Mouse (Mus musculus): ENCODE data around the gene Fam98b. TPM values are rescaled to one million over a fixed set of nuclear protein-coding genes. Genes with fewer than 3 reads are reported as not detected.
A peak's percentile ranks its signal among the peaks of the same experiment; 100 is the strongest.

Fam98b gene
- polyA plus RNA-seq, 1 experiment from 2014 or later, result 7.2 TPM

GRCm38 (mm10) chr2:117219536-117219935 is 30.0 kb upstream of the Fam98b start:
- H3K27ac ChIP-seq (ENCODE audit: low read depth, low read length), result no peak overlapping the region
- DNase-seq (ENCODE audit: low spot score) (no peak), ATAC-seq (ENCODE audit: insufficient read depth, low FRiP score, low TSS enrichment) (no peak)

GRCm38 (mm10) chr2:117222651-117223050 is 26.9 kb upstream of the Fam98b start:
- no peak for ATAC-seq (ENCODE audit: insufficient read depth, low FRiP score, low TSS enrichment)
- Histone ChIP-seq H3K27ac (ENCODE audit: low read depth, low read length) (no peak overlapping the region), H3K36me3 (ENCODE audit: control insufficient read depth, insufficient read depth, low read length) (no peaks in the 10 kb centered on the region), H3K9ac (ENCODE audit: low read length) (no peak overlapping the region), H3K4me1 (ENCODE audit: control insufficient read depth, insufficient read depth, low read length) (0 out of 2 replicates have a peak, but pooled peaks cover 4% of the 10 kb centered on the region), H3K4me3 (ENCODE audit: low read depth, low read length) (no peak overlapping the region), H3K27me3 (ENCODE audit: control insufficient read depth, insufficient read depth, low read length) (no peaks in the 10 kb centered on the region), H3K4me2 (ENCODE audit: low read depth) (no peak overlapping the region), H3K9me3 (ENCODE audit: control insufficient read depth, low read length) (no peaks in the 10 kb centered on the region)
- DNase-seq (ENCODE audit: low spot score), result no peak
- WGBS, result 85% methylated on average over 9 of the region's 9 CpGs

More at GRCm38 (mm10) chr2:117219536-117219935, 30.0 kb upstream of the Fam98b start:
- H3K9me3 ChIP-seq (ENCODE audit: control insufficient read depth, low read length), result no peaks in the 10 kb centered on the region
- H3K4me2 ChIP-seq (ENCODE audit: low read depth), result no peak overlapping the region
- no peak overlapping the region for H3K9ac ChIP-seq (ENCODE audit: low read length)
- no peak overlapping the region for H3K4me3 ChIP-seq (ENCODE audit: low read depth, low read length)
- H3K4me1 ChIP-seq (ENCODE audit: control insufficient read depth, insufficient read depth, low read length), result 0 out of 2 replicates have a peak, but pooled peaks cover 4% of the 10 kb centered on the region
- WGBS, result 98% methylated on average over 4 of the region's 4 CpGs
- no peaks in the 10 kb centered on the region for H3K27me3 ChIP-seq (ENCODE audit: control insufficient read depth, insufficient read depth, low read length)
- H3K36me3 ChIP-seq (ENCODE audit: control insufficient read depth, insufficient read depth, low read length), result no peaks in the 10 kb centered on the region

DNA sequence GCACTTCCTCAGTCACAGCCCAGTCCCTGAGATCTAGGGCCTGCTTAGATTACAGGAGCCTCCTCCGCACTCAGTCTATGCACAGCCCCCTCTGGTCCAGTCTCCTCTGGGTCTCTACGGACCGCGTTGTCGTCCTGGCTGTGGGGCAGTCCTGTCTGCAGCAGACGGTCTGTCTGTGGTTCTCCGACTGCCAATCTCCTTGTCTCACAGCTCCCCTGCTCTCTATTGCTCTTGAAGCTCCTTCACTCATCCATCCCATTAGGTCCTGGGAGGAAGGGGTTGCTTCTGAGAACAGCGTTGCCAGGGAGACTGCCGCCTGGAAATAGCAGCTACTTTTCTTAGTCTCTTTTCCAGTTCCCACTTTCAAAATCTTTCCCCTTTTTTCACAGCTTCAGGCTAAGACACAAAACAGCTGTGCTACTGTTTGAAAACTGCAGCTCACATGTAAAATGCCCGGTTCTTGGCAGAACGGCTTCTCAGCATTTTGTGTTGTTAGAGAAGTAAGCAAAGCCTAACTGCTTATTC is 20.9 kb upstream of the Fam98b start:
- H3K4me3 ChIP-seq (ENCODE audit: low read depth, low read length), result no peak overlapping the region
- no peak overlapping the region for H3K27ac ChIP-seq (ENCODE audit: low read depth, low read length)
- H3K4me1 ChIP-seq (ENCODE audit: control insufficient read depth, insufficient read depth, low read length), result no peaks in the 10 kb centered on the region
- H3K9me3 ChIP-seq (ENCODE audit: control insufficient read depth, low read length), result no peaks in the 10 kb centered on the region
- ATAC-seq (ENCODE audit: insufficient read depth, low FRiP score, low TSS enrichment) (no peak), DNase-seq (ENCODE audit: low spot score) (no peak)
- H3K4me2 ChIP-seq (ENCODE audit: low read depth), result no peak overlapping the region
- no peak overlapping the region for H3K9ac ChIP-seq (ENCODE audit: low read length)
- H3K27me3 ChIP-seq (ENCODE audit: control insufficient read depth, insufficient read depth, low read length), result no peaks in the 10 kb centered on the region
- WGBS, result 61% methylated on average over 11 of the region's 11 CpGs
- no peaks in the 10 kb centered on the region for H3K36me3 ChIP-seq (ENCODE audit: control insufficient read depth, insufficient read depth, low read length)

- Histone ChIP-seq H3K4me3 (ENCODE audit: low read depth, low read length) (no peak overlapping the region), H3K4me1 (ENCODE audit: control insufficient read depth, insufficient read depth, low read length) (no peaks in the 10 kb centered on the region), H3K27ac (ENCODE audit: low read depth, low read length) (no peak overlapping the region), H3K9me3 (ENCODE audit: control insufficient read depth, low read length) (no peaks in the 10 kb centered on the region), H3K9ac (ENCODE audit: low read length) (no peak overlapping the region), H3K4me2 (ENCODE audit: low read depth) (no peak overlapping the region), H3K27me3 (ENCODE audit: control insufficient read depth, insufficient read depth, low read length) (no peaks in the 10 kb centered on the region), H3K36me3 (ENCODE audit: control insufficient read depth, insufficient read depth, low read length) (no peaks in the 10 kb centered on the region)
- ATAC-seq (ENCODE audit: insufficient read depth, low FRiP score, low TSS enrichment), result no peak
- WGBS, result 87% methylated on average over 7 of the region's 7 CpGs
- no peak for DNase-seq (ENCODE audit: low spot score)
Observed at GRCm38 (mm10) chr2:117230261-117230660, 19.3 kb upstream of the Fam98b start.

DNA sequence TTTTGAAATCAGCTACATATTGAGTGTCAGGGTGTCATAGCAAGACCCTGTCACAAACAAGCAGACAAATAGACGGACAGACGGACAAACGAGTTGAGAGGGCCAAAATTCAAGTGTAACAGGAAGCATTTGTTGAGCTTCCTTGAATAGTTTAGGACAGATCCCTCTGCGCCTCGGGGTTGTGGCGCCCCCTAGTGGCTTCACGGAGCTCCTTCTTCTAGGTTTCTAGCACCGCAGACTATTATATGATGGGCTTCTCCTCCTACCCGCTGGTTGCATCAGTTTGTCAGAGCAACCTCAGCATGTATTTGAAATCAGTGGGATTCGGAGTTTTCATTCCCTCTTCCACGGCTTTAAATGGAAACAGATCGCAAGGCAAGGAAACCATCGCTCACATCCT is 18.3 kb upstream of the Fam98b start:
- H3K36me3 ChIP-seq (ENCODE audit: control insufficient read depth, insufficient read depth, low read length), result no peaks in the 10 kb centered on the region
- DNase-seq (ENCODE audit: low spot score) (peak; percentile 85), ATAC-seq (ENCODE audit: insufficient read depth, low FRiP score, low TSS enrichment) (peak; percentile 81)
- H3K9me3 ChIP-seq (ENCODE audit: control insufficient read depth, low read length), result no peaks in the 10 kb centered on the region
- H3K9ac ChIP-seq (ENCODE audit: low read length), result no peak overlapping the region
- no peak overlapping the region for H3K4me3 ChIP-seq (ENCODE audit: low read depth, low read length)
- no peak overlapping the region for H3K4me2 ChIP-seq (ENCODE audit: low read depth)
- 8% methylated on average over 13 of the region's 13 CpGs for WGBS
- H3K27ac ChIP-seq (ENCODE audit: low read depth, low read length), result no peak overlapping the region
- H3K27me3 ChIP-seq (ENCODE audit: control insufficient read depth, insufficient read depth, low read length), result no peaks in the 10 kb centered on the region
- H3K4me1 ChIP-seq (ENCODE audit: control insufficient read depth, insufficient read depth, low read length), result no peaks in the 10 kb centered on the region

DNA sequence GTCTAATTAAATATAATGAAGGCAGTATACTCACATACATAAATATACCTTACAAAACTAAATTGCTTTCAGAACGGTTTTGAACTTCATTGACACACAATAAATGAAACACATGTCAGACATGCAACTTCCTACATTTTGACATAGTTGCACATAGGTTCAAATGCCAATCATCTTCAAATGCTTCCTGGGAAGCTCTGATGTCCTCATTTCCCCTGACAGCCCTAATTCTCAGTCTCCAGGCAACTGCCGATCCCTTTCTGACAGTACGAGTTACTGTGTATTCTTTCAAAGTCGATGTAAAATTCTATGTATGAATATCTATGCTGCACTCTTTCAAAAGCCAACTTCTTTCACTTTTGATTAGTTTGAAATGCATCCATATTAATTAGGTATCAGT is 7.6 kb upstream of the Fam98b start:
- H3K9me3 ChIP-seq (ENCODE audit: control insufficient read depth, low read length), result no peaks in the 10 kb centered on the region
- WGBS, result 83% methylated on average over 4 of the region's 4 CpGs
- ATAC-seq (ENCODE audit: insufficient read depth, low FRiP score, low TSS enrichment), result no peak
- H3K4me3 ChIP-seq (ENCODE audit: low read depth, low read length), result no peak overlapping the region
- H3K9ac ChIP-seq (ENCODE audit: low read length), result no peak overlapping the region
- H3K4me2 ChIP-seq (ENCODE audit: low read depth), result no peak overlapping the region
- no peaks in the 10 kb centered on the region for H3K36me3 ChIP-seq (ENCODE audit: control insufficient read depth, insufficient read depth, low read length)
- H3K27me3 ChIP-seq (ENCODE audit: control insufficient read depth, insufficient read depth, low read length), result no peaks in the 10 kb centered on the region
- no peak overlapping the region for H3K27ac ChIP-seq (ENCODE audit: low read depth, low read length)
- no peak for DNase-seq (ENCODE audit: low spot score)
- H3K4me1 ChIP-seq (ENCODE audit: control insufficient read depth, insufficient read depth, low read length), result no peaks in the 10 kb centered on the region

DNA sequence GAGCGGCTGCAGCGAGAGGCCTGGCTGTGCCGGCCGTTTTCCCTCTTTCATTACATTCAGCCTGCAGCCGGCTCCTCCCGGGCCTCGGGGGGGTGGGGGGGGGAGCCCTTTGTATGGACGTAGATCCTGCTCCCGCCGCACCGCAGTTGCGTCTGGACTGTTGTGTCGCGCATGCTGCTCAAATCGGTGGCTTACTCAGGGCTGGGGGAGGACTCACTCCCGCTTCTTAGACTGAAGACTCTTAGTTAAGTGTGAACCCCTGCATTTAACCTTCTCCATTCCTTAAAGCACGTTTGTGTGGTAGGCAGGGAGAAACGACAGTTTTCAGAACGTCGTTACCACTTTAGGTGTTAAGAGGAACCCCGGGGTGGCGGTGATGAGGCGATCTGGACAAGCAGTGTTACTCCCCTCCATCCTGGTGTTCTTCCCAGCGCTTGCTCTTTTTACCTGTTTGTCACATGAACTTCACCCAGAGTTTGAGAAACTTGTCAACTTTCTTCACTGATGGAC is 517 bp downstream of the Fam98b start:
- under 1% methylated on average over 21 of the region's 24 CpGs for WGBS
- DNase-seq (ENCODE audit: low spot score), result no peak
- H3K36me3 ChIP-seq (ENCODE audit: control insufficient read depth, insufficient read depth, low read length), result no peaks in the 10 kb centered on the region
- peak overlapping the region; percentile 60 for H3K27ac ChIP-seq (ENCODE audit: low read depth, low read length)
- peak; percentile 81 for ATAC-seq (ENCODE audit: insufficient read depth, low FRiP score, low TSS enrichment)
- no peaks in the 10 kb centered on the region for H3K9me3 ChIP-seq (ENCODE audit: control insufficient read depth, low read length)
- peak overlapping the region; percentile 76 for H3K4me2 ChIP-seq (ENCODE audit: low read depth)
- peak overlapping the region; percentile 78 for H3K9ac ChIP-seq (ENCODE audit: low read length)
- no peaks in the 10 kb centered on the region for H3K27me3 ChIP-seq (ENCODE audit: control insufficient read depth, insufficient read depth, low read length)
- H3K4me3 ChIP-seq (ENCODE audit: low read depth, low read length), result peak overlapping the region; percentile 60
- H3K4me1 ChIP-seq (ENCODE audit: control insufficient read depth, insufficient read depth, low read length), result 0 out of 2 replicates have a peak, but pooled peaks cover 3% of the 10 kb centered on the region

GRCm38 (mm10) chr2:117255415-117255814 is 5.9 kb downstream of the Fam98b start:
- no peaks in the 10 kb centered on the region for H3K27me3 ChIP-seq (ENCODE audit: control insufficient read depth, insufficient read depth, low read length)
- no peak overlapping the region for H3K9ac ChIP-seq (ENCODE audit: low read length)
- DNase-seq (ENCODE audit: low spot score) (no peak), ATAC-seq (ENCODE audit: insufficient read depth, low FRiP score, low TSS enrichment) (no peak)
- H3K4me1 ChIP-seq (ENCODE audit: control insufficient read depth, insufficient read depth, low read length), result 0 out of 2 replicates have a peak, but pooled peaks cover 3% of the 10 kb centered on the region
- H3K9me3 ChIP-seq (ENCODE audit: control insufficient read depth, low read length), result no peaks in the 10 kb centered on the region
- no peak overlapping the region for H3K27ac ChIP-seq (ENCODE audit: low read depth, low read length)
- no peak overlapping the region for H3K4me2 ChIP-seq (ENCODE audit: low read depth)
- 84% methylated on average over 2 of the region's 2 CpGs for WGBS
- H3K36me3 ChIP-seq (ENCODE audit: control insufficient read depth, insufficient read depth, low read length), result no peaks in the 10 kb centered on the region
- no peak overlapping the region for H3K4me3 ChIP-seq (ENCODE audit: low read depth, low read length)

- Histone ChIP-seq H3K9me3 (ENCODE audit: control insufficient read depth, low read length) (no peaks in the 10 kb centered on the region), H3K27ac (ENCODE audit: low read depth, low read length) (no peak overlapping the region), H3K4me3 (ENCODE audit: low read depth, low read length) (no peak overlapping the region), H3K4me2 (ENCODE audit: low read depth) (no peak overlapping the region), H3K4me1 (ENCODE audit: control insufficient read depth, insufficient read depth, low read length) (no peaks in the 10 kb centered on the region), H3K36me3 (ENCODE audit: control insufficient read depth, insufficient read depth, low read length) (no peaks in the 10 kb centered on the region; the same call in 1 of the 2 replicates), H3K9ac (ENCODE audit: low read length) (no peak overlapping the region), H3K27me3 (ENCODE audit: control insufficient read depth, insufficient read depth, low read length) (no peaks in the 10 kb centered on the region)
- DNase-seq (ENCODE audit: low spot score) (no peak), ATAC-seq (ENCODE audit: insufficient read depth, low FRiP score, low TSS enrichment) (no peak)
- 93% methylated on average over 1 of the region's 1 CpGs for WGBS
Observed at GRCm38 (mm10) chr2:117257617-117258016, 8.1 kb downstream of the Fam98b start.
